Mouse (Mus musculus) kidney, adult 2 months (tissue): Measurements from ENCODE around the gene Fam126a. TPM values are rescaled to one million over a fixed set of nuclear protein-coding genes. Genes with fewer than 3 reads are reported as not detected.
A peak's percentile ranks its signal among the peaks of the same experiment; 100 is the strongest.

Source experiments
- DNase-seq: peaks from one replicate; pipeline ENCODE4 v3.0.0; 2021
- H3K27ac ChIP-seq: fragments of 200-500 bp; 2 replicates; pipeline ENCODE4 v1.5.1; 2012; ENCODE audit warnings: low read depth, low read length, control low read depth, inconsistent platforms; ENCODE audit not compliant: insufficient read depth
- H3K27me3 ChIP-seq: fragments of 200-500 bp; replicated peaks from 2 replicates; pipeline ENCODE4 v1.6.1; 2012; ENCODE audit warnings: mild to moderate bottlenecking, moderate library complexity, low read length, inconsistent platforms; ENCODE audit not compliant: control insufficient read depth, insufficient read depth
- H3K36me3 ChIP-seq: fragments of 200-500 bp; 2 replicates; pipeline ENCODE4 v1.6.1; 2012; ENCODE audit warnings: mild to moderate bottlenecking, moderate library complexity, low read length, inconsistent platforms; ENCODE audit not compliant: control insufficient read depth, insufficient read depth
- H3K4me1 ChIP-seq: fragments of 200-500 bp; 2 replicates; pipeline ENCODE4 v1.6.1; 2011; ENCODE audit warnings: low read length; ENCODE audit not compliant: control insufficient read depth, insufficient read depth
- H3K4me3 ChIP-seq: fragments of 200-500 bp; 2 replicates; pipeline ENCODE4 v1.5.1; 2011; ENCODE audit warnings: mild to moderate bottlenecking, low read depth, low read length, control low read depth; ENCODE audit not compliant: insufficient read depth
- CTCF ChIP-seq: fragments of 200-500 bp; conservative IDR thresholded peaks from 2 replicates; pipeline ENCODE4 v1.5.1; 2011; ENCODE audit warnings: low read depth, mild to moderate bottlenecking, control low read depth, low read length, moderate library complexity, mixed read lengths; ENCODE audit not compliant: insufficient read depth, insufficient read length
- POLR2A ChIP-seq: fragments of 200-500 bp; IDR thresholded peaks from one replicate; pipeline ENCODE4 v1.6.1; 2011; ENCODE audit warnings: low read depth, low read length, control low read depth
- WGBS: fragments of 180-500 bp; shearing (Covaris S2); methylation state at CpG from one replicate; pipeline ENCODE4 v1.1.7; 2018; 5-methylcytosine and 5-hydroxymethylcytosine counted together
- polyA plus RNA-seq: library from polyadenylated mRNA; depleted of rRNA; stranded (reverse); fragments of >200 nt; gene quantifications from 2 replicates; pipeline ENCODE4 v1.2.3, GENCODE M21; 2012

Fam126a gene
- polyA plus RNA-seq, 1 experiment: 4.4 TPM

DNA sequence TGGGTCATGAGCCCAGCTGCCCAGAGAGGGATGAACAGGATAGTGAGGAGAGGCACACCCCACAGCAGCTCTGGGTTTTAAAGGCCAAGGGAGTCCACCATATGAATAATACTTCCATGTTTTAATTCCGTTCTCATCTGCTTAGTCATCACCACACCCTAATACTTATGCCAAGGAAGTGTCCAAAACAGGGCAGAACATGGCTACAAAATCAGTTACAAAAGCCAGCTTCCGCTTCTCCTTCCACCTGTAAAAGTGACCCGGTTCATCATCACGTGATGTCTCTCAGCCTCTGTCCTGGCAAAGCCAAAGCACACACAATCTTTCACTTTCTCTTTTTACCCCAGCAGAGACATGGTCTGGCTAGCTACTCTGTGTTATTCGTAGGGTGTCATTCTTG, 8.9 kb upstream of the Fam126a start:
- peak; percentile 65 for DNase-seq
- Histone ChIP-seq H3K4me3 (no peak overlapping the region), H3K4me1 (no peaks in the 10 kb centered on the region), H3K36me3 (no peaks in the 10 kb centered on the region), H3K27ac (0 out of 2 replicates have a peak overlapping the region, but pooled peaks have one; percentile 5), H3K27me3 (no peaks in the 10 kb centered on the region)
- no peak for TF ChIP-seq POLR2A
- TF ChIP-seq CTCF: no peak
- WGBS: 62% methylated on average over 5 of the region's 5 CpGs

DNA sequence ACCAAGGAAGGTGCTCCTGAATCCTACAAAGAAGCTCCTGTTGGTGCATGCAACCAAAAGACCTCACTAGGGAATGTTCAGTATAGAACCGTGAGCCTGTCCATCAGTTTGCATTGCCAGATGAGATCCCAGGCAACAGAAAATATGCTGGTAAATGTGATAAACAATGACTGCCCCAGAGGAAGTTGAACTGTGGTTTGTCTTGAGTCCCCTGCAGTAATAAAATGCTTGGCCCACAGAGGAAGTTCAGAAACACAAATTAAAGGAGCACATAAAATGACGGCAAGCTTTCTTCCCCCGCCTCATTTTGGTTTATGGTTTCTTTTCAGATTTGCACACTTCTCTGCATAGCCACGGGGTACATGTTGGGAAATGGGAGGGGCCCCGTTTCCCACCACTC, 8.3 kb upstream of the Fam126a start:
- 34% methylated on average over 5 of the region's 5 CpGs for WGBS
- peak; percentile 24 for DNase-seq
- H3K4me1 ChIP-seq: no peaks in the 10 kb centered on the region
- no peak overlapping the region for H3K27ac ChIP-seq
- no peaks in the 10 kb centered on the region for H3K27me3 ChIP-seq
- TF ChIP-seq POLR2A (no peak), CTCF (no peak)
- no peaks in the 10 kb centered on the region for H3K36me3 ChIP-seq
- H3K4me3 ChIP-seq: no peak overlapping the region

GRCm38 (mm10) chr5:24038190-24038589, 7.7 kb upstream of the Fam126a start:
- 75% methylated on average over 2 of the region's 2 CpGs for WGBS
- Histone ChIP-seq H3K36me3 (no peaks in the 10 kb centered on the region), H3K4me1 (no peaks in the 10 kb centered on the region), H3K27ac (no peak overlapping the region), H3K27me3 (no peaks in the 10 kb centered on the region), H3K4me3 (no peak overlapping the region)
- no peak for TF ChIP-seq CTCF
- no peak for TF ChIP-seq POLR2A
- DNase-seq: no peak

DNA sequence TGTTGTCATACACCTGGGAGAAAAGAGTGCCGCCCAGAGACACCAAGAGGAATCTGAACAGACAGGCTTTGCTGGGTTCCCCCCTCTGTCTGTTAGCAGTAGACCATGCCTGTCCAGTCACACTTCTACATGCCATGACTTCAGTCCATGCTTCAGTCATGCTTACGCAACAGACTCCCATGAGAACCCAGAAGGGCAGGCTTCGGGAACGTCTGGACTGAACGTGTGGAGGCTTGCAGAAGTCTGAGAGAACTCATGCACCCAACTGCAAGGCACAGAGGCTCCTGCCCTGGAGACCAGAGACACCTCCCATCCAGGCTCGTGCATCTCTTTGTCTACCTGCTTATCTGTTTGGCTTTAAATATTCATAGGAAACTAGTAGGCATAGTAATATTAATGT, 6.2 kb upstream of the Fam126a start:
- no peaks in the 10 kb centered on the region for H3K4me1 ChIP-seq
- H3K36me3 ChIP-seq: no peaks in the 10 kb centered on the region
- no peak for TF ChIP-seq CTCF
- no peak for TF ChIP-seq POLR2A
- DNase-seq: no peak
- WGBS: 83% methylated on average over 6 of the region's 6 CpGs
- H3K27ac ChIP-seq: no peak overlapping the region
- H3K27me3 ChIP-seq: no peaks in the 10 kb centered on the region
- no peak overlapping the region for H3K4me3 ChIP-seq

GRCm38 (mm10) chr5:24034970-24035369, 4.5 kb upstream of the Fam126a start:
- Histone ChIP-seq H3K4me1 (no peaks in the 10 kb centered on the region), H3K4me3 (no peak overlapping the region), H3K36me3 (no peaks in the 10 kb centered on the region), H3K27me3 (no peaks in the 10 kb centered on the region), H3K27ac (0 out of 2 replicates have a peak overlapping the region, but pooled peaks have one; percentile 18)
- DNase-seq: no peak
- TF ChIP-seq POLR2A (no peak), CTCF (no peak)
- WGBS: 43% methylated on average over 3 of the region's 3 CpGs

DNA sequence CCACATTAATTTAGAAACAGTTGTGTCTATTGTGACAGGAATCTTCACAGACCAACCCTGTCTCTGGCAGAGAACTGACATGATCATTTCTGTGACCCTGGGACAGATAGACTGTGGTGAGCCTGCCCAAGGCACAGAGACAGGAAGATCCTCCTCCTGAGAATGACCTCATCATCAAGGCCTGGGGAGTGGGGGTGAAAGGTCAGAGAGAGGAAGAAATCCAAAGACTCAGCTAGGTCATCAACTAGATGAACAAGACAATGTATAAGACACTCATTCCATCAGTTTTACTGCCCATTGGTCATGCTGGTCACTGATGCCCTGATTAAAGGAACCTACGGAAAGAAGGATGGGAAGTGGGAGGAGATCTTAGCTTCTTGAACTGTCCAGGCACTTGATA, 3.6 kb upstream of the Fam126a start:
- no peak for DNase-seq
- no peaks in the 10 kb centered on the region; the same call in 1 of the 2 replicates for H3K4me1 ChIP-seq
- no peak overlapping the region for H3K27ac ChIP-seq
- WGBS: 70% methylated on average over 1 of the region's 1 CpGs
- TF ChIP-seq POLR2A (no peak), CTCF (no peak)
- no peak overlapping the region for H3K4me3 ChIP-seq
- no peaks in the 10 kb centered on the region for H3K36me3 ChIP-seq
- H3K27me3 ChIP-seq: no peaks in the 10 kb centered on the region

DNA sequence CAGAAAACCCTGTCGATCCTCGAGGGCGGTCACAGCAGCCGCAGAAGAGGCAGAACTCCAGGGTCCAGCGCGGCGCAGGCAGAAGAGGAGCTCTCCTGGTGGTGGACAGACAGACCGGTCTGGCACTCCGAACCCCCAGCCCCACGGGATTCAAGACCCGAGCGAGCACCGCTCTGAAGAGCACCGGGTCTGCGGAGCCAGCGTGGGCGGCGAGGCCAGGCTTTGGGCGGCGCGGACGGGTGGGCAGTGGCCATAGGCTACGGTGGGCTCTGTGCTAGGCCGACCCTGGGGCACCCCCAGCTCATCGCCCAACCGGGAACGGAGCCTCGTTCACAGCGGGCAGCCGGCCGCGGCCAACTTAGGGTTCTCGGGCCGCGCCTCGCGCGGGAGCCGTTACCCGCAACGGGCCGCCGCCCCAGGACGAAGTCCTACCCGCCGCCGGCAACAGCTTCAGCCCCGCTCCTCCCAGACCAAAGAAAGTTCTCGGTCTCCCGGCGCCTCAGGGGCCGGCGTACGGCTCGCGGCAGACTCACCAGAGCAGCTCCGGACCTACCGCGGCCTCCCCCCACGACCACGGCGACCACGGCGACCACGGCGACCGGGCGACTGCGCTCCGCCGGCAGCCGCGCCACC, 428 bp downstream of the Fam126a start:
- H3K27ac ChIP-seq: 0 out of 2 replicates have a peak overlapping the region, but pooled peaks have one; percentile 24

More for the DNA sequence above, 428 bp downstream of the Fam126a start:
- peak; percentile 28 for DNase-seq
- Histone ChIP-seq H3K27me3 (no peaks in the 10 kb centered on the region), H3K4me1 (no peaks in the 10 kb centered on the region; the same call in 1 of the 2 replicates), H3K36me3 (no peaks in the 10 kb centered on the region), H3K4me3 (peak overlapping the region; percentile 87)
- no peak for TF ChIP-seq CTCF
- TF ChIP-seq POLR2A: no peak
- under 1% methylated on average over 72 of the region's 73 CpGs for WGBS
